Mouse (Mus musculus) embryonic facial prominence, embryonic 12.5 days (tissue): ENCODE data around the gene Gm45837. TPM values are rescaled to one million over a fixed set of nuclear protein-coding genes. Genes with fewer than 3 reads are reported as not detected.

Source experiments
- ATAC-seq: fragments of 200-750 bp; cut with Nextera tagmentation; 2 replicates; pipeline ENCODE4 v1.8.0; 2017; ENCODE audit not compliant: insufficient number of reproducible peaks, insufficient read depth, low FRiP score, low TSS enrichment
- H3K27ac ChIP-seq: fragments of 300-500 bp; sonication (generic); 2 replicates; pipeline ENCODE4 v1.5.1; 2016; ENCODE audit warnings: mild to moderate bottlenecking
- H3K27me3 ChIP-seq: fragments of 300-500 bp; sonication (generic); 2 replicates; pipeline ENCODE4 v1.6.1; 2016; ENCODE audit warnings: mild to moderate bottlenecking, moderate library complexity
- H3K36me3 ChIP-seq: fragments of 300-500 bp; sonication (generic); 2 replicates; pipeline ENCODE4 v1.6.1; 2016; ENCODE audit warnings: mild to moderate bottlenecking
- H3K4me1 ChIP-seq: fragments of 300-500 bp; sonication (generic); 2 replicates; pipeline ENCODE4 v1.6.1; 2016
- H3K4me2 ChIP-seq: fragments of 300-500 bp; sonication (generic); replicated peaks from 2 replicates; pipeline ENCODE4 v1.6.1; 2016; ENCODE audit warnings: mild to moderate bottlenecking, moderate library complexity
- H3K4me3 ChIP-seq: fragments of 300-500 bp; sonication (generic); 2 replicates; pipeline ENCODE4 v1.5.1; 2016; ENCODE audit warnings: mild to moderate bottlenecking
- H3K9ac ChIP-seq: fragments of 300-500 bp; sonication (generic); 2 replicates; pipeline ENCODE4 v1.6.1; 2016; ENCODE audit warnings: mild to moderate bottlenecking, moderate library complexity
- H3K9me3 ChIP-seq: fragments of 300-500 bp; sonication (generic); 2 replicates; pipeline ENCODE4 v1.6.1; 2016; ENCODE audit warnings: mild to moderate bottlenecking, moderate library complexity
- WGBS: fragments of 180-500 bp; shearing (Covaris S2); methylation state at CpG from one replicate; pipeline ENCODE4 v1.1.7; 2016; 5-methylcytosine and 5-hydroxymethylcytosine counted together
- polyA plus RNA-seq: library from polyadenylated mRNA; unstranded; fragments of >200 nt; fragmentation: Nextera tagmentation; extraction: Ambion mirVana; gene quantifications from 2 replicates; pipeline ENCODE4 v1.2.1, GENCODE M21; 2016

Gene Gm45837
- polyA plus RNA-seq, 1 experiment from 2014 or later: not detected

- no peaks in the 10 kb centered on the region for H3K9me3 ChIP-seq
- H3K36me3 ChIP-seq: 0 out of 2 replicates have a peak, but pooled peaks cover 6% of the 10 kb centered on the region
- H3K27me3 ChIP-seq: no peaks in the 10 kb centered on the region
- WGBS: 28% methylated on average over 8 of the region's 8 CpGs
- H3K4me3 ChIP-seq: peak overlapping the region; percentile 13
- H3K27ac ChIP-seq: peak overlapping the region; percentile 91
- H3K9ac ChIP-seq: peak overlapping the region; percentile 22; the same call in 1 of the 2 replicates
- H3K4me1 ChIP-seq: peaks cover 33% of the 10 kb centered on the region
- H3K4me2 ChIP-seq: peak overlapping the region; percentile 28
- ATAC-seq: peak; percentile 53
Observed at GRCm38 (mm10) chr7:101393694-101394504, 16.8 kb upstream of the Gm45837 start.

- Histone ChIP-seq H3K4me3 (peak overlapping the region; percentile 13), H3K36me3 (0 out of 2 replicates have a peak, but pooled peaks cover 6% of the 10 kb centered on the region), H3K9me3 (no peaks in the 10 kb centered on the region), H3K4me2 (peak overlapping the region; percentile 28), H3K9ac (peak overlapping the region; percentile 22; the same call in 1 of the 2 replicates), H3K27ac (peak overlapping the region; percentile 91), H3K27me3 (no peaks in the 10 kb centered on the region), H3K4me1 (peaks cover 33% of the 10 kb centered on the region)
- no peak for ATAC-seq
- WGBS: 65% methylated on average over 3 of the region's 3 CpGs
Observed at GRCm38 (mm10) chr7:101394569-101394968, 16.1 kb upstream of the Gm45837 start.

- peaks cover 13% of the 10 kb centered on the region for H3K36me3 ChIP-seq
- WGBS: 89% methylated on average over 2 of the region's 2 CpGs
- 0 out of 2 replicates have a peak, but pooled peaks have one; percentile 4 for ATAC-seq
- no peak overlapping the region for H3K9ac ChIP-seq
- H3K27me3 ChIP-seq: no peaks in the 10 kb centered on the region
- no peaks in the 10 kb centered on the region for H3K9me3 ChIP-seq
- peaks cover 33% of the 10 kb centered on the region for H3K4me1 ChIP-seq
- H3K4me3 ChIP-seq: peak overlapping the region; percentile 13; the same call in 1 of the 2 replicates
- H3K27ac ChIP-seq: no peak overlapping the region
- peak overlapping the region; percentile 28 for H3K4me2 ChIP-seq
Observed at GRCm38 (mm10) chr7:101395471-101395870, 15.2 kb upstream of the Gm45837 start.

- peaks cover 27% of the 10 kb centered on the region for H3K4me1 ChIP-seq
- WGBS: 87% methylated on average over 4 of the region's 4 CpGs
- no peak overlapping the region for H3K27ac ChIP-seq
- no peaks in the 10 kb centered on the region for H3K9me3 ChIP-seq
- no peak for ATAC-seq
- H3K9ac ChIP-seq: no peak overlapping the region
- no peak overlapping the region for H3K4me2 ChIP-seq
- H3K4me3 ChIP-seq: no peak overlapping the region
- no peaks in the 10 kb centered on the region for H3K27me3 ChIP-seq
- H3K36me3 ChIP-seq: peaks cover 28% of the 10 kb centered on the region
Observed at GRCm38 (mm10) chr7:101397175-101397574, 13.5 kb upstream of the Gm45837 start.

- peaks cover 55% of the 10 kb centered on the region for H3K36me3 ChIP-seq
- H3K27me3 ChIP-seq: no peaks in the 10 kb centered on the region
- no peak for ATAC-seq
- WGBS: 81% methylated on average over 7 of the region's 7 CpGs
- no peak overlapping the region for H3K9ac ChIP-seq
- no peak overlapping the region for H3K4me3 ChIP-seq
- H3K4me2 ChIP-seq: no peak overlapping the region
- H3K9me3 ChIP-seq: no peaks in the 10 kb centered on the region
- no peaks in the 10 kb centered on the region for H3K4me1 ChIP-seq
- H3K27ac ChIP-seq: no peak overlapping the region
Observed at GRCm38 (mm10) chr7:101401510-101401909, 9.2 kb upstream of the Gm45837 start.

- no peaks in the 10 kb centered on the region for H3K9me3 ChIP-seq
- 90% methylated on average over 5 of the region's 5 CpGs for WGBS
- H3K27ac ChIP-seq: no peak overlapping the region
- H3K4me1 ChIP-seq: no peaks in the 10 kb centered on the region
- H3K36me3 ChIP-seq: peaks cover 58% of the 10 kb centered on the region
- no peak for ATAC-seq
- no peak overlapping the region for H3K4me2 ChIP-seq
- H3K9ac ChIP-seq: no peak overlapping the region
- H3K4me3 ChIP-seq: no peak overlapping the region
- no peaks in the 10 kb centered on the region for H3K27me3 ChIP-seq
Observed at GRCm38 (mm10) chr7:101403831-101404230, 6.9 kb upstream of the Gm45837 start.

GRCm38 (mm10) chr7:101412796-101413195 is 2.1 kb downstream of the Gm45837 start:
- 0 out of 2 replicates have a peak, but pooled peaks cover 4% of the 10 kb centered on the region for H3K27me3 ChIP-seq
- H3K9ac ChIP-seq: no peak overlapping the region
- no peaks in the 10 kb centered on the region for H3K36me3 ChIP-seq
- no peak for ATAC-seq
- no peak overlapping the region for H3K4me3 ChIP-seq
- no peaks in the 10 kb centered on the region; the same call in 1 of the 2 replicates for H3K9me3 ChIP-seq
- H3K4me1 ChIP-seq: peaks cover 21% of the 10 kb centered on the region
- no peak overlapping the region for H3K4me2 ChIP-seq
- no peak overlapping the region for H3K27ac ChIP-seq

GRCm38 (mm10) chr7:101414209-101414608 is 3.5 kb downstream of the Gm45837 start:
- H3K9ac ChIP-seq: no peak overlapping the region
- no peak overlapping the region for H3K4me3 ChIP-seq
- no peak overlapping the region for H3K27ac ChIP-seq
- H3K36me3 ChIP-seq: no peaks in the 10 kb centered on the region
- H3K4me1 ChIP-seq: peaks cover 21% of the 10 kb centered on the region
- WGBS: 42% methylated on average over 4 of the region's 4 CpGs
- H3K9me3 ChIP-seq: no peaks in the 10 kb centered on the region; the same call in 1 of the 2 replicates
- no peak for ATAC-seq
- H3K27me3 ChIP-seq: peaks cover 13% of the 10 kb centered on the region; the same call in 1 of the 2 replicates
- H3K4me2 ChIP-seq: no peak overlapping the region

GRCm38 (mm10) chr7:101414661-101415511 is 4.2 kb downstream of the Gm45837 start:
- ATAC-seq: no peak; the same call in 1 of the 2 replicates
- H3K27ac ChIP-seq: no peak overlapping the region
- H3K9ac ChIP-seq: no peak overlapping the region; the same call in 1 of the 2 replicates
- no peak overlapping the region for H3K4me3 ChIP-seq
- no peak overlapping the region for H3K4me2 ChIP-seq
- no peaks in the 10 kb centered on the region for H3K36me3 ChIP-seq
- WGBS: 31% methylated on average over 7 of the region's 7 CpGs
- peaks cover 17% of the 10 kb centered on the region for H3K27me3 ChIP-seq
- peaks cover 21% of the 10 kb centered on the region for H3K4me1 ChIP-seq
- no peaks in the 10 kb centered on the region; the same call in 1 of the 2 replicates for H3K9me3 ChIP-seq

- no peak overlapping the region for H3K4me2 ChIP-seq
- no peaks in the 10 kb centered on the region for H3K36me3 ChIP-seq
- WGBS: 48% methylated on average over 8 of the region's 8 CpGs
- H3K27ac ChIP-seq: no peak overlapping the region
- ATAC-seq: no peak
- peaks cover 21% of the 10 kb centered on the region for H3K4me1 ChIP-seq
- H3K4me3 ChIP-seq: no peak overlapping the region
- no peaks in the 10 kb centered on the region for H3K9me3 ChIP-seq
- no peak overlapping the region for H3K9ac ChIP-seq
- H3K27me3 ChIP-seq: peaks cover 20% of the 10 kb centered on the region
Observed at GRCm38 (mm10) chr7:101415512-101416100, 4.9 kb downstream of the Gm45837 start.

- H3K4me3 ChIP-seq: no peak overlapping the region
- no peak overlapping the region for H3K4me2 ChIP-seq
- H3K9ac ChIP-seq: no peak overlapping the region
- H3K27me3 ChIP-seq: peaks cover 20% of the 10 kb centered on the region
- no peaks in the 10 kb centered on the region for H3K36me3 ChIP-seq
- 61% methylated on average over 5 of the region's 5 CpGs for WGBS
- no peaks in the 10 kb centered on the region for H3K9me3 ChIP-seq
- ATAC-seq: no peak
- peaks cover 21% of the 10 kb centered on the region for H3K4me1 ChIP-seq
- H3K27ac ChIP-seq: no peak overlapping the region
Observed at GRCm38 (mm10) chr7:101416391-101416790, 5.7 kb downstream of the Gm45837 start.
